Mouse (Mus musculus): Measurements from ENCODE around the gene Oaf.

- TF ChIP-seq RCOR1 (IDR thresholded peaks at IDR 0.05; ENCODE audit: low read depth, low read length) (no peak), ELF1 (IDR thresholded peaks at IDR 0.05; ENCODE audit: low read depth, low read length) (no peak)
These were observed 45.7 kb downstream of the Oaf start for GRCm38 (mm10) chr9:43194001-43194400.

Measured in MEL (cell line).